Mouse (Mus musculus) layer of hippocampus, adult 18-20 months (tissue): ENCODE results near the gene Erc1. TPM values are rescaled to one million over a fixed set of nuclear protein-coding genes. Genes with fewer than 3 reads are reported as not detected.

Source experiments
- DNase-seq, 2 experiments: peaks; one replicate each; pipeline ENCODE4 v3.0.0; 2022; ENCODE audit warnings: low spot score in 2 of 2
- total RNA-seq, 2 experiments: library from RNA; stranded (reverse); gene quantifications; 2 replicates each; pipeline ENCODE4 v1.2.3; 2021

Erc1 gene
- total RNA-seq, 2 experiments from 2014 or later, result 48.0 to 48.7 TPM

DNA sequence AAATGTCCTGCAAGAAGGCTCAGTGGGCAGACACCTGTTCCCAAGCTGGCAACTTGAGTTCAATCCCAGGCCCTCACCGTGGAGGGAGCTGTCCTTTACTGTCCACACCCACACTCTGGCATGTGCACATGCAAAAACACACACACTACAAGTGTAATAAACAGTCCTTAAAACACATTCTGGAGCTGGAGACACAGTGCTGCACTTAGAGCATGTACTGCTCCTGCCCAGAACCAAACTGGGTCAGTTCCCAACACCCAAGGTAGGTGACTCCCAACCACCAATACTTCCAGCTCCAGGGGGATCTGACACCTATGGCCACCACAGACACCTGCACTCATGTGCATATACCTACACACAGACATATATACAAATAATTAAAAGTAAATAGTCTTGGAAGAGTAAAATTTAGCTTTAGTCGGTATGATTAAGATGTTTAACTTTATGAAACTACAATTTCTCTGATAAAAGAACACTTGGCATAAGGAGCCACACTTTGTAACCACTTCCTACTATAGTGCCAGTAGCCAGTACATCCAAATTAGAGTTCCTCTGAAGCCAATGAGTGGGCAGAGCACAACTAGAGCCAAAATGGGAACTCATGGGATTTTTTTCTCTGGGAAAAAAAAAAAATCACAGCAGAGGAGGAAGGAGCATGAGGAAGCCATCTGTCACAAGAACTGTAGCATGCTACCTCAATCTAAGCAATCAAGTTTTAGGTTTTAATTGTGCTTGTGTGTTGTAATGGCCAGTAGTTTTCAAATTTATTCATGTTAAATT, 39.1 kb downstream of the Erc1 start:
- peak in 1 of 2 experiments; percentile 71 for DNase-seq

DNA sequence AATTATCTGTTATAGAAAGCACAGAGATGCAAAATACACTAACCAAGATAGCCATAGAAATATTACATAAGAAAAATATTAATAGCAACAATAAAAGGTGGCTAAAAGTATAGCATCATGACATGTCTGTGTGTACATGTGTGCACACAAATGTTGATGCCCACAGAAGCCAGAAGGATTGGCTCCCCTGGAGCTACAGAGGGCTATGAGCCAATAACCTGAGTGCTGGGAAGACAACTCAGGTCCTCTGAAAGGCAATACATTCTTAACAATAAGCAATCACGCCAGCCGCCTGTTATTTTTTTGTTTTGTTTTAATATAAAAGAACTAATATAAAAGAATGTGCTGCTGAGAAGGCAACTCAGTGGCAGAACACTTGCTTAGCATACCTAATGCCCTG, 44.7 kb downstream of the Erc1 start:
- DNase-seq, result no peak

DNA sequence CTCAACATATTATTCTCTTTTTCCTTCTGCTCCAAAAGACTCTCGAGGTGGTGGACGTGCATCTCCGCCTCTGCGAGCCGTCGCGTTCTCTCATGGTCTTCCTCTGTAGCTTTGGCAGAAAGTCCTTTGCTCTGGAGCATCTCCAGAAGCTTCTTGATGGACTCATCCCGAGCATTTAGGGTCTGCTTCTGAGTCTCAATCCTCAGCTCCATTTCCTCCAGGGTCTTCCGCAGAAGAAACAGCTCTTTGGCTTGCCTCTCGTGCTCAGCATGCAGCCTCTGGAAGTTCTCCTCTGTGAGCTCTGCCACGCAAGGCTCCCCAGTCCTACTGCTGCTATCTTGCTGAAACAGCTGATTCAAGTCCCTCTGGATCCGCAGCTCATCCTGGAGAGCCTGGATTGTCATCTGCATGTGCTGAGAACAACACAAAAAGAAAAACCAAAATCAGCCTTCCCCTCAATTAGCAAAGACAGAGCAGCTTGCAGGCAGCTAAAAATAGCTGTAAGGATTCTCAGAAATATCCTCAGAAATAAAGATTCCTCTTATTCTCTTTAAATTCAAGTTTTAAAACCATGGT, 51.0 kb downstream of the Erc1 start:
- DNase-seq, result peak; percentile 11 to 47

DNA sequence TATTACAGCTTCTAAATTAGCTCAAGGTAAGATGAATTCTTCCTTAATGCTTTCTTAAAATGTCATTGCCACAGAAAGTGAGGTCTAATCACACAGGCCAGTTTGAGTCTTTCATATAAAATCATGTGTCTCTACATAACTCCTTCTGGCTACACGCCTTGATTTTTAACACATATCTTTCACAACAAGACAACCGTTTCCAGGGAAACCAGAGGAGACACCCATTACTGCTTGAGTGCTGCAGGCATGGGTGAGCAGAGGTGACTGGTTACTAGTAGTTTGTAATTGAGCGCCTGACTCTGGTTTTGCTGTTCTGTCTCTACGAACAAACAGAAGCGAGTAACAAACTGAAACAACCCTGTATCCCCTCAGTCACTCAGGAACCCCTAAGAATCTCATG, 51.7 kb downstream of the Erc1 start:
- no peak for DNase-seq

DNA sequence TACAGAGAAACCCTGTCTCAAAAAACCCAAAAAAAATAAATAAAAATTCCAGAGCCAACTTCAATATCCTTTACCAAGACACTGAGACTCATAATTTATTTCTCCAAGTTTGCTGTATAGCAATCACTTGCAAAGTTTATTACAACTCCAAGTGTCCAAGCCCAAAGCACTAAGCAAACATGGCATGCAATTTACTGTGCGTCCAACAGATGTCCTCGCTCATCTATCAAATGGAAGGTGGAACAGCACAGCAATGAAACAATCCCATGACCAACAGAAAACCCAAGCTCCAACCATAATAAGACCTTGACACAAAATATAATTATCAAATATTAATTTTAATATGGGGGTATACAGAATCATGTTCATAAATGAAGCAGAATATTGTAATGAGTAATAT, 55.4 kb downstream of the Erc1 start:
- DNase-seq, result peak in 1 of 2 experiments; percentile 69

DNA sequence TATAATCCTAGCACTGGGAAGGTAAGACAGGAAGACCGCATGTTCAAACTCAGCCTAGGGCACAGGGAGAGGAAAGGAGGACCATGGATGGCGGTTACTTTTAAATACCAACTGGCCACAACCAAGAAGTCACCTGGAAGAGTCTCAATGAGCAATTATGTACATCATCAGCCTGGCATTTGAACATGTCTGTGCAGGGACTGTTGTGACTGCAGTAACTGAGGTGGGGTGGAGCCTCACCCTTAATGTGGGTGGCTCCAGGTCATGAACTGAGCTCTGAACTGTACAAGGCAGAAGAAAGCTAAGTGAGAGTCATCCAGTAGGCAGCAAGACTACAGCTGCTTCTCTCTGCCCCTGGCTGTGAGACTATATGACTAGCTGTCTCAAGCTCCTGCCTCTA, 65.6 kb downstream of the Erc1 start:
- DNase-seq, result no peak

DNA sequence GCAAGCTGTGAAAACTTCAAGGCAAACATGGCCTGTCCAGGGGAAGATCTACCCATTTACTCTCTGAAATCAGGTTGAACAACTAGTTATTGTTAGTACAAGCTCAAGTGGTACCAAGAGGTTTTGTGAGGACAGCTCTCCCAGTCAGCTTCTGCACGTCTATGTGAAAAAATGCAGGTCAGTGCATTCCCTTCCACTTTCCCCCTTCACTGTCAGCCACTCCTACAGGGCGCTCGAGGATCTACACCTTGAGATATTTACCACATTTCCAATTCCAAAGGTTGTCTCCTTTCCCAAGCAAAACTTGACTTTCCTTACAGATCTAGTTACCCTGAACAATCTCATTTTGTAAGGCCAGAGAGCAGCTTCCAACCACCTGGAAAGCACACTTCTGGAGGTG, 66.9 kb downstream of the Erc1 start:
- DNase-seq, result no peak

DNA sequence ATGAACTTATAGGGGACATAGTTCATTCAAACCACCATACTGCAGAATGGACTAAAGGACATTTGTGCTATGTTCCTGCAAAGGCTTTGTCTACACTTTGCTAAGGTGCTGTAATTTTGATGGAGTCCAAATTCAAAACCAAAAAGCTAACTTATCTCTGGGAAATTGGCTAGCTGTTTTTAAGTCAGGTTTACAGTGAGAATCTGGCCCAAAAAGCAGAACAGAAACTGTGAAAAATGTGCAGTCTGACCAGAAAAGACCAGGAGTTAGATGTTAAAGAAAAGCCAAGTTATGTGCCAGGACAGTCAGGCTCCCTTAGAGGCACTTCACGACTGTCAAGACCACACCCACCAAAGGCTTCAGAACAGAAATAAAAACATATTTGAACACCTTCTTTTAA, 79.2 kb downstream of the Erc1 start:
- DNase-seq, result no peak

DNA sequence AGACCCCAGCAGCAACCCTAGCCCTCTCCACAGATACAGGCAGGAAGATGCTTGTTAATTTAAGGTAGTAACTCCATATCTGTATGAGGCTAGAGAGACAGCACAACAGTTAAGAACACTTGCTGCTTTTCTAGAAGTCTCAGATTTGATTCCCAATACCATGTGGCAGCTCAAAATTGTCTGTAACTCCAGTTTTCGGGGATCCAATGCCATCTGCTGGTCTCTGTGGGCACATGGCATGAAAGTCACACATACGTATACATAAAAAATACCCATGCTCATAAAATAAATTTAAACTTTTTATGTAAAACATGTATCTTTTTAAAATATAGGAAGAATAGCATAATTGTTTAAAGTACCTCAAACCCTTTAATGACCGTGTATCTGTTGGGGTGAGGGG, 83.6 kb downstream of the Erc1 start:
- DNase-seq, result no peak

DNA sequence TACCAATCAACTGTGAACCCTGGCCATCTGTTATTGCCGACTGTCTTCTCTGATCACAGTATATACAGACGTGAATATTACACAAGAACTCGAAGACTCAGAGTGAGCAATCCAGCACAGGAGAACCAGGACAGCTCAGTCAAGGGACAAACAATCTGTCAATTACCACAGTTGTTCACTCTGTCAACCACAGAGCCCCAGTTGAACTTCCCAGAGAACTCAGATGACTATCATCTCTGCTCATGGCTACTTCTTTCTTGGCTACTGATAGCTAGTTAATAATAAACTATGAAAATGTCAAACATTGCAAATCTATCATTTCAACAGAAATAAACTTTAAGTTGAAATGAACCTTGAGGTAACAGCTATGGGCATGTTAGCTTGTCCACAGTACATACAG, 88.1 kb downstream of the Erc1 start:
- DNase-seq, result peak in 1 of 2 experiments; percentile 11

DNA sequence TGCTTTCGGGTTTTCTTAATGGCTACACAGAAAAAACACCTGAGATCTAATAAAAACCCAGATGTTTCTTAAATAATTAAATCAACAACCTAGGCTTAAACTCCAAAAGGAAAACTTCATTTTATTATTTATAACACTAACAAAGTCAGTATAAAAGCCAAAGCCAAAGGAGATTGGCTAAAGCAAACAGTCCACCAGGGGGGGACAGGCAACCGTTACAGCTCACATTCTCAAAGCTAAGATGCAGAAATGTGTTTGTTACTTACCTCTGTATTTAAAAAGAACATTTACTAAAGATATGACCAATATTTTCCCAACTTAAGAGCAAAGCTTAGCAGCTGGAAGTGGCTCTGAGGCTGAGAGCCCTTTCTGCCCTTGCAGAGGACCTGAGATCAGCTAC, 89.5 kb downstream of the Erc1 start:
- DNase-seq, result no peak

DNA sequence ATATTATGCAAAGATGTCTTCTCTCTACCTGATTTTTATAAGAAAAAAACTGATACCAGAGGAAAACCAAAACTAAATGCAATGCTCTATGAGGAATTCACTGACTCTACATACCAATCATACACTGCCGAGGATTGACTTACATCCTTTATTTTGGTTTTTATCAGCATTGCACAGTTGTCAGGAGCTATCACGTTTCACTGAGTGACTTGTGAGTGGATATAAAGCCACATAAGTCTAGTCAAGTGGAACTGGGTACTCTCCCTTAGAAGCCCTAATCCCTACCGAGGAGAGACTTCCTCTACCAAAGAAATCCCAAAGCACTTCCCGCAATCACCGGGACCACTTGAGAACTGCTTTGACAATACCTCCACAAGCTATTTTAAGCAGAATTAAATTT, 90.2 kb downstream of the Erc1 start:
- DNase-seq, result no peak

DNA sequence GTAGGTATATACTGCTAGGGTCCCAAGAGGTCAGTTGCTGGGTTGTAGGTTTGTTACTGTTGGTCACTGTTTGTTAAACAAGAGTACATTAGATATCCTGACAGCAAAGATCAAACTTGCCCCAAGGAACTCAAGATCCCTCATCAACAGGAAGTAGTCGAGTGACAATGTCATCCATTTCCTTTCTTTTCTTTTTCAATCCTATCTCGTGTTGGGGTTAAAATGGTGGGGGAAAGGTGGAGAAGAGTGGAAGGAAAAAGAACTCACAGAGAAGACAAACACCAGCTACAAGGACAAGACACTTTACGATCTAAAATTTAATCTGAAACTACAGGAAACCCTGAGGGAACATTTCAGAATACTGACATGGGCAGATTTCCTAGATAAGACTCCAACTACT, 92.1 kb downstream of the Erc1 start:
- DNase-seq, result no peak

DNA sequence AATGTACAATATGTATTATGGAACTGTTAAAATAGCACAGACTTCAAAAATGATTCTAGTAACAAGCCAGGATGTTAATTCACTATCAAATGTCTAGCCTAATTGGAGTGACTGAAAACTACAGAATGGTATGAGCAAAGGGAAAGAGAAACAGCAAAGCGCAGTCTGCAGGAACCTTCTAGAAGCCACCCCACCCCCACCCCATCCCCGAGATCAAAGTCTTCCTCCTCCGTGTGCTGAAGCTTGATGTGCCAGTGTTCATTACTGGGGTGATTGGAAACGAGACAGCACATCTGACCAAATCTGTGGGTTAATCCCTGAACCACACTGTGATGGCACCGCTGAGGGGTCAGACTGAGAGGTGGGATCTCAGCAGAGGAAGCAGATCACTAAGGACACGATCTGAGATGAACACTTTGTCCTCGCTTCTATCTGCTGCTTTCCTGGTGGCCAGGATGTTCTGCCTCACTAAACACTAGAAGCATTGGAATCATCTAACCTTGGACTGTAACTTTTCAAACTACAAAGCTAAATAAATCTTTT, 98.8 kb downstream of the Erc1 start:
- DNase-seq, result no peak

DNA sequence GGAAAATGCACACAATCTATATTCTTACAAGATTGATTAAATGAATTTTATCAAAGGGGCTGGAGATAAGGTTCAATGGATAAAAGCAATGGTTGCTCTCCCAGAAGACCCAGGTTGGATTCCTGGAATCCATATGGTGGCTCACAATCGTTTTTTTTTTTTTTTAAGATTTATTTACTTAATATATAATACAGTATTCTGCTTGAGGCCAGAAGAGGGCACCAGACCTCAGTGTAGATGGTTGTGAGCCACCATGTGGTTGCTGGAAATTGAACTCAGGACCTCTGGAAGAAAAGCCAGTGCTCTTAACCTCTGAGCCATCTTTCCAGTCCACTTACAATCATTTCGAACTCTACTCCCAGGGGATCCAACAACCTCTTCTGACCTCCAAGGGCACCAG, 106.1 kb downstream of the Erc1 start:
- no peak for DNase-seq

DNA sequence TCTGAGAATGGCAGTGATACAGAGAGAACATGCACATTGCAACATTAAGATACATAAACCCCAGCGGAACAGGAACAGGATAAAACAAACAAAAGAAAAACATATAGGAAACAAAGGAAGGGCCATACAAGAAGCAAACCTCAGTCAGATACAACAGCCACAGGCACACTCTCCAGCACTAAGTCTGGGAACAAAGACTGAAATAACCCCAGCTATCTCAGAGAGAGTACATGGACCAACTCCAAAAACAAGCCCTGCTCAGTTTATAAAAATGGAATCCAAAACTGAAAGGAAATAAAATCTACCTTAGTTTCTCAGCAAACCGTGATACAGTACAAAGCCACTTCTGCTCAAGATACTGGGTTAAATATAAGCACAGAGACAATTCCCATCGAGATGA, 107.4 kb downstream of the Erc1 start:
- DNase-seq, result no peak

DNA sequence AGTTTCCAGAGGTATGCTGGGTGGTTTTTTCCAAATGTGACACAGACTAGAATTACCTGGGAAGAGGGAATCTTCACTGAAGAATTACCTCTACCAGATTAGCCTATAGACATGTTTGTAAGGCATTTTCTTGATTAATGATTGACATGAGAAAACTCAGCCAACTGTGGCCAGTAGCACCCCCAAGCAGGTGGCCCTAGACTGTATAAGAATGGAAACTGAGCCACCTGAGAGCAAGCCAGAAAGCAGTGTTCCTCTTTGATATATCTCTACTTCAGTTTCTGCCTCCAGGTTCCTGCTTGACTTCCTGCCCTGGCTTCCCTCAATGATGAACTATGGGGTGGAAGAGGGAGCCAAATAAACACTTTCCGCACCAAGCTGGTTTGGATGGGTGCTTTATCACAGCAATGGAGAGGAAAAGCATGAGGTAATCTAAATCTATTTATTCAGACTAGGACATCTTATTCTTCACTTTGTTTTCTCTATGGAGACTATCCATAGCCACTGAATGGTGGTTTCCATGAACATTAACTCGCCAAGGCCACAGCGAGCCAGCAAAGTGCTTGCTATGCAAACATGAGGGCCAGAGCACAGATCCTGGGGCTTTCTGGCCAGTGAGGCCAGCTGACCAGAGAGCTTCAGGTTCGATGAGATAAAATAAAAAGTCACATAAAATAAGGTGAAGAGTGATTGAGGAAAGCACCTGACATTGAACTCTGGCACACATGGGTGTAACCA, 109.2 kb downstream of the Erc1 start:
- DNase-seq, result no peak

DNA sequence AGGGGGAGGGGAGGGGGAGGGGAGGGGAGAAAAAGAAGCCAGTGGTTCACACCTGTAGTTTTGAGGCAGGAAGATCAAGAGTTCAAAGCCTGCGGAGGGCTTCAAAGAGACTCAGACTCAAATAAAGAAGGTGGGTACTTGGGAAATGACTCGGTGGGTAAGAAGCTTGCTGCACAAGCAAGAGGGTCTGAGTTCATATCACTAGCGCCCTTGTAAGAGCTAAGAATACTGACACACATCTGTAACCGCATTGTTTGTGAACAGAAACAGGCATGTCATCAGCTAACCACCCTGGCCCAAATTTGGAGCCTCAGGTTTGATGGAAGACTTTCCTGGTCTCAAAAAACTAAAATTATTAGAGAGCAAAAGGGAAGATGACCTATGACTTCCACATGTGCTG, 110.3 kb downstream of the Erc1 start:
- DNase-seq, result no peak

DNA sequence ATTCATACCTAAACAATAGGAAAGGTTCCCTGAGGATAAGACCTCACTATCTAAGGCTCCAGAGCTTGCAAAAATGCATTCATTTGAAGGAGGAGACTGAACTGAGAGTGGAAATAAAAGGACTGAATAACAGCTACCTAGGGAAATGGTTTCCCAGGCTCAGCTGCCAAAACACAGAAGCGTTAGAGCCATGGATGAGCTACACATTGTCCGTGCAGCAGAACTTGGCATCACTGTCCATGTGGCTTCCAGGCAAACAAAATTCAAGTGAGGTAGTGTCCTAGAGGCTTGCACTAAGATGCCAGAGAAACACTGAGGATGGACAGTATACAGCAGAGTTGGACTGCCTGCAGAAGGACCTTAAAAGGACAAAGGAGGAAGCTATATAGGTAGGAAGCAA, 112.0 kb downstream of the Erc1 start:
- DNase-seq, result no peak

DNA sequence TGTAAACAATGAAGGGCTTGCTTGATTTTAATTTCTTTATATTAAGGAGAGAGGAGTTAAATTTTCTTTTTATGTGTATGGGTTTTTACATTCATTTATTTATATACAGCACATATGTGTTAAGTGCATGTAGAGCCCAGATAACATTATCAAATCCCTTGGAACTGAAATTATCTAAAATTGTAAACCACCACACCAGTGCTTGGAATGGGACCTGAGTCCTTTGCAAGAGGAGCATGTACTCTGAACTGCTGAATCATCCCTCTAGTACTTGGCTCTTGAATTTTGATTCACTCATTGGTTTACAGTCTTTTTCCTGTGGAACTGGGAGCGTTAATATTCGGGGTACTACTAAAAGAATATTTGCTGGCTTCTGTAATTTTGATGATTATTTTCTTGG, 116.8 kb downstream of the Erc1 start:
- no peak for DNase-seq

DNA sequence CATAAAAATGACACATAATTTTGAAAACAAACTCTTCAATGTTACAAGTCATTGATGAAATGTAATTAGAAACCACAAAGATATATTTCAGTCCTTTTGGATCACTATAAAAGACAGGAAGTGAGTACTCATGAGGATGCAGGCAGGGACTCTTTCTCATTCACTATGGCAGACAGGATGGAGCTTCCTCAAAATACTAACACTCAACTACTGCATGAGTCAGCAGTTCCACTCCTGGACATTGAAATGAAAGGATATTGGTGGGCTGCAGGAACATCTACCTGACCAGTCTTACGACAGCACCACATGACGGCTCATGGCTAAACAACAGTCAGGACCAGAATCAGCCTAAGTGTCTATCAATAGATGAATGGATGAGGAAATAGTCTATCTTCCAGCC, 132.7 kb downstream of the Erc1 start:
- DNase-seq, result no peak

DNA sequence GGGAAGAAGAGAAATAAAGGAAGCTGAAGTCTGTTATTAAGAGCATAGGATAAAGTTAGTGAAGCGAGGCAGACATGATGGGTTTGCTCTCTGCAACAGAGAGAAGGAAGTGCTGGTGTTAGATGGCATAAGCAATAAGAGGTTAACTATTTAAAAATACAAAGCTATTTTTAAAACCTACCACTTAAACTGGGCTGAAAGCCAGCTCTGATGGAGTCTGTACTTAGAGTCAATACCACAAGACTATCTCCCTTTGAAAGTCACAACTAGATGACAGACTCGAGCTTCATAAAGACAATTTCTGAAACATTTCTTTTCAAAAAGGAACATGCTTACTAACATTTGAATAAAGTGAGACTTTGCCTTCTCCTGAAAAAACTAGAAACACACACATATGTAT, 134.0 kb downstream of the Erc1 start:
- DNase-seq, result no peak
